Mouse (Mus musculus): ENCODE results near the gene Csrnp3. TPM values are rescaled to one million over a fixed set of nuclear protein-coding genes. Genes with fewer than 3 reads are reported as not detected.

Csrnp3 gene
- total RNA-seq, 2 experiments from 2014 or later = 86.0 to 91.2 TPM

GRCm38 (mm10) chr2:65990754-65991153 lies 145.2 kb downstream of the Csrnp3 start:
- no peak for DNase-seq (ENCODE audit: low spot score in 2 of 2)
- intact Hi-C loops (cut with DNase I) = loop anchor here (5.0 kb wide), 1 partner anchor 58 kb away; no protein-coding TSS in a partner anchor

DNA sequence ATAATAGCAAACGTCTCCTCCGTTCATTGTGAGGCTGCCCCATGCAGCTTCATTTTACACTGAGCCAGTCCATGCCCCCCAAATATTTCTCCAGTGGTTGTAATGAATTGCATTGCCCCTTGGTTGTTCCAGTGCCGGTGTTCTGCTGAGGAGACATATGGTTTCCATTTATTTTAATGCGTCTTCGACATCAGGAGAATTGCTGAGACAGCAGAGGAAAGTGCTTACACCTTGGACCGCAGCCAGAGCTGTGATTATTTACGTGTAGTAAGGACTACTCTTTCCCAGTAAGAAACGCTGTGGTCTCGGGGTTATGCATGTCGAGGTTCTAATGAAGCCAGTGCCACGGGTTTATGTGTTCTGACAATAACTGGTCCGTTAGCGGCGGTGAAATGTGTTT lies 147.8 kb downstream of the Csrnp3 start:
- intact Hi-C loops (cut with DNase I) = loop anchor here (5.0 kb wide), 1 partner anchor 61 kb away; no protein-coding TSS in a partner anchor
- peak in 1 of 2 experiments; percentile 17 for DNase-seq (ENCODE audit: low spot score in 2 of 2)

DNA sequence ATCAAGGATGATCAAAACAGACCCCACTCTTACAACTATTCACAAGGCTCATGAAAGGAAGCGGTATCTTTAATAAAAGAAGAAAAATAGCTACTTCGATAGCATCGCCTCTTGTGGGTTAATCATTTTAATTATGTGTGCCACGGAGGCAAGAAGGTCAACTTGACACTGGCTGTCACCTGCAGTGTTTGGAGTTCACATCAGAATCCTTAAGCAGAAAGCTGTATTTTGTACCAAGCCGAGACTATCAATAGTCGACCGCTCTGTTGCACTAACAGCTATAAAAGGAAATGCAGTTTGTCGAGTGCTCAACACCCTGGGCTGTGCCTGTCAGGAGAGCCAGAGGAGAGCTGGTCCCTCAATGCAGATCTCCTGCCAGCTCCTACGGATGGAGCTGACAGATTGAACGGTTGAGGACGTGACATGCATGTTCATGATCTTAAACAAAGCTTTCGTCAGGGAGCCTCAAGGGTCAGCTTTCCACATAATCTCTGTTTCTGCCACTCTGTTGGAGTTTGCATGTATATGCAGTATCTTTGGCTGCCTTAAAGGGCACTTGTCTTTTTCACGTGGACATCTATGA lies 149.4 kb downstream of the Csrnp3 start:
- intact Hi-C loops (cut with DNase I) = loop anchor here (5.0 kb wide), 1 partner anchor 63 kb away; no protein-coding TSS in a partner anchor
- DNase-seq (ENCODE audit: low spot score in 2 of 2) = peak; percentile 40 to 52

DNA sequence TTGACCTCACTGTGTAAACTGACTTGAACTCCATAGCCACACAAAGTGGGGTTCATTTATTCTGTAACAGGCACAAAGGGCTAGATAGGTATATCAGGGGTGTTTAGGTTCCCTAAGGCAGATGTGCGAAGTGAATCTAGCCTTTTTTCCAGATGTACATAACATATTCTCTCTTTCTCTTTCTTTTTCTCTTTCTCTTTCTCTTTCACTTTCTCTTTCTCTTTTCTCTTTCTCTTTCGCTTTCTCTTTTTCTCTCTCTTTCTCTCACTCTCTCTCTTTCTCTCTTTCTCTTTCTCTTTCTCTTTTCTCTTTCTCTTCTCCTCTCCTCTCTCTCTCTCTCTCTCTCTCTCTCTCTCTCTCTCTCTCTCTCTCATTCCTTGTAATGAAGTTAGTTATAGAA lies 153.2 kb downstream of the Csrnp3 start:
- intact Hi-C loops (cut with DNase I) = no loop called here
- no peak for DNase-seq (ENCODE audit: low spot score in 2 of 2)

- intact Hi-C loops (cut with DNase I) = no loop called here
- DNase-seq (ENCODE audit: low spot score in 2 of 2) = no peak
Measured at GRCm38 (mm10) chr2:66008995-66009654, 163.6 kb downstream of the Csrnp3 start.

DNA sequence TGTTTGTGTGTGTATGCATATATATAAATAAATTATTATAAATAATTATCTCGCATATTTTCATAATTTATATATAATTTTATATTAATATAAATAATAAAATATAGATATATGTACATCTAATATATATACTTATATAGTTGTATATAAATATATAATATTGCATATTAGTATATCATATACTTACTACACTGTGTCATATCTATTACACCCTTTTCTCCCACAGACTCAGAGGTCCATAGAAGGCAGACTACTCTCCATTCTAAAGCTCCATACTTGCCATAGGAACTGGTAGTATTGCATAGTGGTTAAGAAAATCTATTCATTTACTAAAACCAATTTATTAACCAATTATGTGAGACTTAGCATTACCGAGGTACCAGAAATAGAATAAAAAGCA lies 164.1 kb downstream of the Csrnp3 start:
- intact Hi-C loops (cut with DNase I) = no loop called here
- DNase-seq (ENCODE audit: low spot score in 2 of 2) = no peak

GRCm38 (mm10) chr2:66018711-66019110 lies 173.1 kb downstream of the Csrnp3 start:
- intact Hi-C loops (cut with DNase I) = no loop called here
- DNase-seq (ENCODE audit: low spot score in 2 of 2) = no peak

DNA sequence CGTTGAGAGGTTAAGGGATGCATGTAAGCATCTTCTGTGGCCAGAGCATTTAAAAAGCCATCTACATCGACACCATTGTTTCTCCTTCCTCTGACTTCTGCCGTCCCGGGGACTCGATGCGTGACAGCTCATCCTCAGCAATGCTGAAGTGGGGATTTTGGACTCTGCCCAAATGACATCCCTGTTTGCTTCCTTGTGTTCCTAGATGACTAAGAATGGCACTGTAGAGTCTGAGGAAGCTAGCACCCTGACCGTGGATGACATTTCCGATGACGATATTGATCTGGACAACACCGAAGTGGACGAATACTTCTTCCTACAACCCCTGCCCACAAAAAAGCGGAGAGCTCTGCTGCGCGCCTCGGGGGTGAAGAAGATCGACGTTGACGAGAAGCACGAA lies 173.7 kb downstream of the Csrnp3 start:
- no peak for DNase-seq (ENCODE audit: low spot score in 2 of 2)
- intact Hi-C loops (cut with DNase I) = no loop called here

DNA sequence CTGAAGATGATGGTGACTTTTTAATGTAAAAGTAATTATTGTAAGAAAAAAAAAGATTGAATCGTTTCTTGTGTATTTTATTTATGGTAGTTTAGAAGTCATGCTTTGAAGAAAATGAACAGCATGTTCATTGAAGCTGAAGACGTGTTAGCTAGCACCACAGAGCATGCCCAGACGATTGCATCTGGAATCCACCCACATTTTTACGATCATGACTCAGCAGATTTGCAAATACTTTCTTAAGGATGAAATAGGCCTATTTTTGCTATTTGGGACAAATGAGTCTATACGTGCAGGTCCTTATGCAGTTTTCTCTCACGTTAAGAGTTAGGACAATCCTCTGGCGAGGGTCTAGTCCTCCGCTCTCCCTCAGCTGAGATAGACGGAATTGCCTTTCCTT lies 177.9 kb downstream of the Csrnp3 start:
- DNase-seq (ENCODE audit: low spot score in 2 of 2) = peak in 1 of 2 experiments; percentile 72
- intact Hi-C loops (cut with DNase I) = loop anchor here (5.0 kb wide), 1 partner anchor 91 kb away; no protein-coding TSS in a partner anchor

GRCm38 (mm10) chr2:66024837-66025236 lies 179.3 kb downstream of the Csrnp3 start:
- DNase-seq (ENCODE audit: low spot score in 2 of 2) = no peak
- intact Hi-C loops (cut with DNase I) = loop anchor here (5.0 kb wide), 1 partner anchor 93 kb away; no protein-coding TSS in a partner anchor

- no peak for DNase-seq (ENCODE audit: low spot score in 2 of 2)
- intact Hi-C loops (cut with DNase I) = no loop called here
Measured at GRCm38 (mm10) chr2:66028812-66029211, 183.2 kb downstream of the Csrnp3 start.

DNA sequence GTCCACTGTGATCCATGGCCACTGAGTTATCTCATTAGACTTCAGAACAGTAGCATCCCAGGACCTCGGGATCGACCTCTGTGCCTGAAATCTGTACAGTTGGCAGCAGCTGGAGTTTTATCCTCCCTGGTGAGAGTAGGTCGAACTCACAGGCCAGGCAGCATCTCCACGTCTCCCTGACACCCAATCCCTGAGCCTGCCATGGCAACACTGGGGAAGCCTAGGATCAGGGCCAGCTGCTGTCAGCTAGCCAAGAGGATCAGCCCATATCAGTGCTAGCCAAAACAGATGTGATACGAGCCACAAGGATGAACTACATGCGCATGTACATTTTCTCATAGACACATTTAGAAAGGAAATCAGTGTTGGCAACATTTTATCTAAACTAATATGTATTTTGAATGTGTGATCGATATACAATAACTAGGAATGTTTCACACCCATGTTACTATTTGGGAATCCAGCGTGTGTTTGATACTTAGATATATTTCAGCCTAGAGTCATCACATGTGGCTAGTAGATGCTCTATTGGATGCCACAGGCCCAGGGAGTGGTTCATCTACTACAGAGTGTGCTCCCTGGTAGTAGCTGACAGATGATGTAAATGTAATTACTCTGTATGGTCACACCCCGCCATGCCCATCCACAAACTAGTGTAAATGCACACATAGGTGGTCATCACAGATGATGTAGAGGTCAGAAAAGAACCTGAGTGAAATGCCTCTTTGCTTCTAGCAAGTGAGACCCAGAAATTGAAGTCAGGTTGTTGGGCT lies 189.5 kb downstream of the Csrnp3 start:
- intact Hi-C loops (cut with DNase I) = no loop called here
- peak in 1 of 2 experiments; percentile 44 for DNase-seq (ENCODE audit: low spot score in 2 of 2)

DNA sequence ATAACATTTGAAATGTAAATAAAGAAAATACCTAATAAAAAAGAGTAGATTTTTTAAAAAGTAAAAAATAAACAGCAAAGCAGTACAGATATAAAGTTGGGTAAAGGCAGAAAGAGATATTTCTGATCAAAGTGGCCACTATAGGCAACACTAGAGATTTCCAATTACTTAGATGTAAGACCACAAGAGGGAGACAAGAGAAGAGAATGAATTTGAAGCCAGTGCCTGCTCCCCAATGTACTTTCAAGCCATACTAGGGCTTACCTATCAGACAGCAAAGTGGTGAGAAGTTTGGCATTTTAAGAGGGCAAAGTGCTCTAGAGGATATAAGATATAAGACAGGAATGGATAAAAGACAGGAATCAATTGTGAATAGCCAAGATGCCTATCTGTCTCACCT lies 195.0 kb downstream of the Csrnp3 start:
- intact Hi-C loops (cut with DNase I) = loop anchor here (5.0 kb wide), 1 partner anchor 248 kb away; no protein-coding TSS in a partner anchor
- no peak for DNase-seq (ENCODE audit: low spot score in 2 of 2)

DNA sequence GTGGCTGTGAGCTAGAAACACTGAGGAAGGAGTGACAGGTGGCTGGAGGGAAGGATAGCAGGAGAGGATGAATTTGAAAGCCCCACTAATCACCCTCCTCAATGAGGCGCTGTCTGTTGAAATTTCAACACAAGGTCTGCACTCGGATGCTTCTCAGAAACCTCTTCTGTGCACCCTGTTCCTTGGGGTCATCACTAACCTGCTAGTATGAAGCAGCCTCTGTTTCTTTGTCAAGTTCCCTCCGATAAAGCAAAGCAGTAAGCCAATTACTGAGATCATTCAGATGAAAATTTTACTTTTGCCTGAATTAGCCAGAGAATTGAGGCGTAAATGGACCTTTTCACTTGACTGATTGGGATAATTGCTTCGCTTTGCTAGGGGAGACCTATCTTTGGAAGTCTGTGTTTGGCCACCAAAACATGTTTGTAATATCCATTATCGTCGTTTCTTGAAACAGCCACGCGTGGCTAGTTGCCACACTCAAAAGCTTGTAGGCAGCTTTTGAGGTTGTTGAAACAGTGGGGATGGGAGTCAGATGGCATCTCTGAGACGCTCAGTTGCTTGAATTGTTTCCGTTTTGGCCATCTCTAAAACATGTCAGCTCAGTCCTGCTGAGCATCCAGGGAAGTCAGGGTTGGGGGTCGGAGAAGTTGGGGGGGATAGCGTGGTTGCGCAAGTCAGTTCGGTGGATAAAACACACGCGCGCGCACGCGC lies 195.8 kb downstream of the Csrnp3 start:
- intact Hi-C loops (cut with DNase I) = loop anchor here (5.0 kb wide), 1 partner anchor 249 kb away; no protein-coding TSS in a partner anchor
- no peak for DNase-seq (ENCODE audit: low spot score in 2 of 2)

DNA sequence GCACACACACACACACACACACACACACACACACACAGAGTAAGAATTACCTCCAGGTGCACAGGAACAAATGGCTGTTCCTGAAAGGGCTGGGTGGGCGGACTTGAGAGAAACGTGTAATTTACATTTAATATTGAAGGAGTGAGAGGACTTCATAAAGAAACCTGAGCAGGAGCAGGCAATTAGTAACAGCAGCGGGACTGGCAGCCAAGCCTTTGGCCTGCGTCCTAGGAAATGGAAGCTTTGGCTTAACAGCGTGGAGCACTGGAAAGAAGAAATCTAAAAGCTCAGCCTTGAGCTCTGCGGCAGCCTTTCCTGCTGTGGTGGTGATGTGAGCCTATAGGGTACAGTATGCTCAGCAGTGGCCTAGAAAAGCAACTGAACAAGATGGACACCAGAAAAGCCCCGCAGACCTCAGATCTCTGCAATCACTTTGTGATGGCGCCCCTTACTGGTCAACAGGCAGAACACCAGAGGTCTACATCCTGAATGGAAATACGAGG lies 196.4 kb downstream of the Csrnp3 start:
- intact Hi-C loops (cut with DNase I) = loop anchor here (2.0 to 5.0 kb wide), 2 partner anchors 137 to 250 kb away; no protein-coding TSS in a partner anchor
- peak; percentile 54 to 84 for DNase-seq (ENCODE audit: low spot score in 2 of 2)

DNA sequence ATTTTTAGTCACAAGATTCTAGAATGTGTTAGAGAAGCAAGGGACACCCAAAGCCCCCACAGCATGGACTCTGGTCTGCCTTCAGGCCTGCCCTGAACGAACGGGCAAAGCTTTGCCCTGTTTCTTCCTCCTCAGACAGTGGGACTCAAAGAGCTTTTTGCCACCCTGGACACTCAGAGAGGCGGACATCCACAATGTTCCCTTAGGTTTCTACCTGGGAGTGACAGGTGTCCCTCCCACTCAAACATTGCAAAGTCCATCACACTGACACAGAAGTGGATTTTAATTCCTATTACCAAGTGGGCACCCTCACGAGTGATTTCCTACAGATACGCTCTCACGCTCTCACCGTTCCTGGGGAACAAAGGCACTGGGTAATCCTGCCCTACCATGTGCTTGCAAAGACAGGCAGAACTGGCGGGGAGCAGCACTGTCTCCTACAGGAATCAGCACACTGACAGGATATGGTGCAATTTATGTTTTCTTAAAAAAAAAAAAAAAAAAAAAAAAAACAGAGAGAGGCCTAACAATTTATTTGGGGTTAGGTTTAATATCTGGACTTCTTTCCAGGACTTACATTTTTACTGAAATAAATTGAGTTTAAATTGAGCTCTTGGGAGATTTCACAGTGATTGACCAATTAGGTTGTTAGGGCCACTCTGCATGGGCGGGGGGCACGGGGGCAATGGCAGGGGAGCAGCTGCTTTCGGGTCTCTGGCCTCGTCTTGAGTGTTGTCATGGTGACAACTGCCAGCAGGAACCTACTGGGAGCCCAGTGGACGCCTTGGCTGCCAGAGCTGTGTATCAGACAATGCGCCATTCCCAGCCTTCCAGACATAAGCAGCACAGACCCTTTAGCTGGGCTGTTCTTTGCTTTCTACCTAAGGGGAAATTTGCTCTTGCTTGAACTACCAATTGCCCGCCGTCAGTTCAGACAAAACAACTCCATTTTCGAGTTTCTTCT lies 198.2 kb downstream of the Csrnp3 start:
- no peak for DNase-seq (ENCODE audit: low spot score in 2 of 2)

GRCm38 (mm10) chr2:66044405-66045089 lies 199.0 kb downstream of the Csrnp3 start:
- DNase-seq (ENCODE audit: low spot score in 2 of 2) = no peak
- intact Hi-C loops (cut with DNase I) = loop anchor here (5.0 kb wide), 1 partner anchor 252 kb away; no protein-coding TSS in a partner anchor

More for the DNA sequence above, 198.2 kb downstream of the Csrnp3 start:
- intact Hi-C loops (cut with DNase I) = loop anchor here (2.0 to 5.0 kb wide), 2 partner anchors 135 to 251 kb away; no protein-coding TSS in a partner anchor

GRCm38 (mm10) chr2:66063291-66063690 lies 217.7 kb downstream of the Csrnp3 start:
- DNase-seq (ENCODE audit: low spot score in 2 of 2) = peak in 1 of 2 experiments; percentile 40
- intact Hi-C loops (cut with DNase I) = no loop called here

All from left cerebral cortex, postnatal 25 days (tissue).